Mouse (Mus musculus) heart, postnatal 36 days (tissue): ENCODE results near the gene Kctd11. TPM values are rescaled to one million over a fixed set of nuclear protein-coding genes. Genes with fewer than 3 reads are reported as not detected.

Experiments used
- DNase-seq, 2 experiments: peaks; one replicate each; pipeline ENCODE4 v3.0.0; 2021 to 2022
- intact Hi-C: fragments of 180-260 bp; cut with DNase I; formaldehyde crosslinking; loops from one replicate; pipeline ENCODE4 v1.15.1; 2025
- total RNA-seq, 2 experiments: library from RNA; stranded (reverse); gene quantifications; 2 replicates each; pipeline ENCODE4 v1.2.3; 2021

Kctd11 gene
- total RNA-seq, 2 experiments from 2014 or later, result 2.6 to 2.8 TPM

GRCm38 (mm10) chr11:69858113-69858998 is 22.9 kb downstream of the Kctd11 start, which contains the start of gene Tnk1:
TSS of gene Tnk1 (minus strand) at chr11:69858730.
- intact Hi-C loops, result no loop called here
- DNase-seq, result no peak

GRCm38 (mm10) chr11:69855347-69855746 is 25.9 kb downstream of the Kctd11 start:
- intact Hi-C loops, result no loop called here
- DNase-seq, result peak in 1 of 2 experiments; percentile 55

- DNase-seq, result no peak
- intact Hi-C loops, result no loop called here
Observed at GRCm38 (mm10) chr11:69854680-69855079, 26.5 kb downstream of the Kctd11 start.

DNA sequence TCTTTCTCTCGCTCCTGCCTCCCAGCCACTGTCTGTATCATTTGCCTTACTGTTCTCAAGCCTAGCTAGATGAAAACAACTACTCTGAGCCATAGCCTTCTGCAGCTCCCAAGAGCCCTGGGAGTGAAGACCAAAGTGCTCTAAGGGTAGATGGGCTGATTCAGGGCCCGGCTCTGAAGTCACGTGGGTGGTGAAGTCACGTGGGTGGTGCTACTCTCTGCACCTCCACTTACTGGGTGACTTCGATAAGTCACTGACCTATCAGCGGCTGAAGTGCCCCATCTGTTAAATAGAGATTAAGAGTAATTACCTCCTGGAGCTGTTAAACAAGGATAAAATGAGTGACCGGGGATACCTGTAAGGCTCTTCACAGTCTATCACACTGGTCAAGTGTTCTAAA is 27.2 kb downstream of the Kctd11 start:
- DNase-seq, result no peak
- intact Hi-C loops, result no loop called here

GRCm38 (mm10) chr11:69850754-69851153 is 30.5 kb downstream of the Kctd11 start:
- DNase-seq, result no peak
- intact Hi-C loops, result no loop called here

DNA sequence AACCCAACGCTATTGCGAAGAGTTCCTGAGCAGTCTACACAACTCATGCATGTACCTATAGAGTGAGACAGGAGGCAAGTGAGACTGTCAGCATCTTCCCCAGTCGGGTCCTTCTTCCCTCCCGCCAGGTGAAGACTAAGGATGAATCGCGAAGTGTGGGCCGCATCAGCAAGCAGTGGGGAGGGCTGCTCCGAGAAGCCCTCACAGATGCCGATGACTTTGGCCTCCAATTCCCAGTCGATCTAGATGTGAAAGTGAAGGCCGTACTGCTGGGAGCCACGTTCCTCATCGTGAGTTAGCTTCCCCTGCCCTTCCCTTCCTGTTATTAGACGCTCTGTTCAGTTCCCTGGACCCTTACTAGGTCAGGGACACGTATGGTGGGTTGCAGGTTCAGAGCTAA is 31.3 kb downstream of the Kctd11 start:
- intact Hi-C loops, result no loop called here
- DNase-seq, result no peak

GRCm38 (mm10) chr11:69849128-69849527 is 32.1 kb downstream of the Kctd11 start:
- intact Hi-C loops, result no loop called here
- no peak for DNase-seq

DNA sequence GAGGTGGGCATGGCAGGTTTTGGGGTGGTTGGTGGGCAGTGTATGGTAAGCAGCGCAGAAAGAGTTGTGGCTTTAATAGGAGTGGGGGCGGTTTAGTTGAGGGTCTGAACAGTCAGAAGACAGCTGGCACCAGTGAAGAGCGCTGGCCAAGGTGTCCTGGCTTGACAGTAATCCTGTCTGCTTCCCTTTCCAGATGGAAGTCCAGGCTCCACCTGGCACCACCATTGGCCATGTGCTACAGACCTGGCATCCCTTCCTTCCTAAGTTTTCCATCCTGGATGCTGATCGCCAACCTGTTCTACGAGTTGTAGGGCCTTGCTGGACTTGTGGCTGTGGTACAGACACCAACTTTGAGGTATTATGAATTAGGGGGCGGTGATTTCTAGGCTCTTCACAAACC is 33.2 kb downstream of the Kctd11 start:
- no peak for DNase-seq
- intact Hi-C loops, result no loop called here

GRCm38 (mm10) chr11:69846738-69847688 is 34.2 kb downstream of the Kctd11 start:
- DNase-seq, result peak; percentile 42 to 62
- intact Hi-C loops, result loop anchor here (2.0 kb wide), 2 partner anchors 30 to 88 kb away; partner anchors contain the start of gene Polr2a

- peak; percentile 94 to 95 for DNase-seq
- intact Hi-C loops, result loop anchor here (2.0 kb wide), 2 partner anchors 31 to 87 kb away; partner anchors contain the start of gene Polr2a
Observed at GRCm38 (mm10) chr11:69846198-69846680, 35.0 kb downstream of the Kctd11 start, which contains the start of gene Plscr3. TSS of gene Plscr3 (plus strand) at chr11:69846376.

DNA sequence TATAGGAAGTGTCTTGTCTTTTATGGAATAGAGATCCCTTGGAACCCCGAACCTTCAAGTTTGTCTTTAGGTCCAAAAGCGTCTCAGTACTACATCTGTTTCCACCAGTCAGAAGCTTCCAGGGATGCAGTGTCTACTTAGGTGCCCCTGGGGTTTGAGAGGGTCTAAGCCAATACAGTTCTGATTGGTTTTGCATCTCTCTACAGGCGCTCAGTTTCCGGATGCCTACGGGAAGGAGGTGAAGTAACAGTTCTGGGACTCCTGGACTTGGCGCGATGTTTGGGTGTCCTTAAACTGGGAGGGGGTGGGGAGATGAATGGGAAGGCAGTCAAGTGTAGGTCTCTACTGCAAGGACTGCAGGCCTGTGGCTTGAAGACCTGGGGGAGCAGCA is 42.5 kb downstream of the Kctd11 start:
- DNase-seq, result no peak
- intact Hi-C loops, result loop anchor here (2.0 kb wide), 1 partner anchor 38 kb away; no protein-coding TSS in a partner anchor

DNA sequence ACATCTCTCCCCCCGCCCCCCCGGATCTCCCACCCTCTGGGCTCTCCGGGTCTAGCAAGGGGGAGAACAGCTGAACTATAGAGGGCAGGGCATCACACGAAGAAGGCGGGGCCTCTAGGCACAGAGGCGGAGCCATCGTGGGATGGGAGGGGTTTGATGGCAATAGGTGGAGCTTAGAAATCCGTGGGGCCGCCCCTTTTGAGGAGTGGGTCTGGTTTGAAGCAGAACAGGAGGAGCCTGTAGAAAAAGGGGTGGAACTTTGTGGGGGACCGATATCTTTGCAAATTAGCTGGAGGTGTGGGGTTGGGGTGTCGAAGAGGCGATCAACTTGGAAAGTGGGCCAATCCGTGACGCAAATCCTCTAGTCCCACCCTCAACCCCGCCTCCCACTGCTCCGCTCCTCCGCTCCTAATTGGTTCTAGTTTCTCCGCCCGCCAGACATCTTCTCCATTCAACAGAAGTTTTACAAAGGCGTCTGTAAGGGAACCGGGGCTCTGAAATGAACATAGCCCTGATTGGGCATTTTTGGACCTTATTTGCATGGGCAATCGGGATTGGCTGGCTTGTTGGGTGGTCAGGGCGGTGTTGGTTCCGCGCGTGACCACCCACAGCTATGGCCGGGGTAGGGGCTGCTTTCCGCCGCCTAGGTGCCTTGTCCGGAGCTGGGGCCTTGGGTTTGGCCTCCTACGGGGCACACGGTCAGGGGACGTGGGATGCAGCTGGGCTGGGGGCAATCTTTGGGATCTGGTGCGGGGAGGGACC is 43.1 kb downstream of the Kctd11 start, which contains the start of gene Tmem256:
Gene Tmem256, plus strand, starts transcription at position 563 of the 762 bp plus-strand sequence.
- DNase-seq, result peak; percentile 92 to 95
- intact Hi-C loops, result loop anchor here (2.0 kb wide), 1 partner anchor 39 kb away; no protein-coding TSS in a partner anchor

- intact Hi-C loops, result no loop called here
- no peak for DNase-seq
Observed at GRCm38 (mm10) chr11:69837604-69837951, 43.6 kb downstream of the Kctd11 start, which contains the start of gene Nlgn2. TSS of gene Nlgn2 (minus strand) at chr11:69837784.

- intact Hi-C loops, result no loop called here
- DNase-seq, result peak in 1 of 2 experiments; percentile 42
Observed at GRCm38 (mm10) chr11:69836703-69837576, 44.3 kb downstream of the Kctd11 start.

DNA sequence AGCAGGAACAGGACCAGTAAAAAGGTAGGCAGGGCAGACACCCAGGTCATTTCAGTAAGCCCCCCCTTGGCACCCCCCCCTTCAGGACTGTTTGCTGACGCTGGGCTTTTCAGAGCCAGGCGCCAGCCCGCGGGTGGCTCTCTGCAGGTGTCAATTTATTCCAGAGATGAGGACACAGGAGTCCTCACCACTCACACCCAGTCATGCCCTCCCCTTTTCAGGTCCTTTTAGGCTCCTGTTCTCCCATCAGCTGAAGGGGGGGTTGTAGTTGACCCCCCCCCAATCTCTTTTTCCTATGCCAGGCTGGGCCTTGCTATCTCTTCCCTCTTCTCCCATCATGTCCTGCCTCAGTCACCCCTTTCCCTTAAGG is 45.3 kb downstream of the Kctd11 start:
- intact Hi-C loops, result loop anchor here (2.0 kb wide), 1 partner anchor 33 kb away; no protein-coding TSS in a partner anchor
- DNase-seq, result no peak

GRCm38 (mm10) chr11:69835326-69835965 is 45.8 kb downstream of the Kctd11 start:
- intact Hi-C loops, result loop anchor here (2.0 kb wide), 1 partner anchor 33 kb away; no protein-coding TSS in a partner anchor

GRCm38 (mm10) chr11:69834001-69834549 is 47.1 kb downstream of the Kctd11 start:
- intact Hi-C loops, result loop anchor here (2.0 kb wide), 1 partner anchor 31 kb away; no protein-coding TSS in a partner anchor
- DNase-seq, result no peak

More at GRCm38 (mm10) chr11:69835326-69835965, 45.8 kb downstream of the Kctd11 start:
- DNase-seq, result no peak

DNA sequence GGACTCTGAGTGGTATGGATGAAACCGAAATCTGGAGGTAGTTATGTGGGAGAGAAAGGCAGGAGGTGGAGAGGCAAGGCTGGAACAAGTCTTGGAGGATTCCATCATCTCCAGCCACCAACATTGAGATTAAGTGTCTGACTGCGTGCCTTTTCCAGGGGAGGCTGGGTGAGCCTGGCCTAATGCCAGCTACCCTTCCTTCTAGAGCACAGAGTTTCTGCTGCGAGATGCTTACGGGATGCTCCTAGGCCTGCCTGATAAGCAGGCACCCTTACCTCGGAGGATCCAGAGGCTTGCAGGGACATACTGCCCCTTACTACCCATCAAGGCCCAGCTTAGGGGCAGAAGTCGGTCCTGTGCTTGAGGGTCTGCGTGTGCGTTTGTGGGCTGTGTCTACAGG is 47.7 kb downstream of the Kctd11 start:
- intact Hi-C loops, result no loop called here
- DNase-seq, result no peak
